Mouse (Mus musculus) gastrocnemius, postnatal 10 days (tissue): ENCODE results near the gene Asb3. TPM values are rescaled to one million over a fixed set of nuclear protein-coding genes. Genes with fewer than 3 reads are reported as not detected.

Experiments
- DNase-seq: peaks from one replicate; pipeline ENCODE4 v3.0.0; 2021; ENCODE audit warnings: mixed read lengths
- long read RNA-seq, 2 experiments: library from polyadenylated mRNA; stranded (forward); transcript quantifications; one replicate each; pipeline ENCODE4 v2.0.0; 2021
- total RNA-seq, 2 experiments: library from RNA; stranded (reverse); gene quantifications; 2 replicates each; pipeline ENCODE4 v1.2.3; 2021

The Asb3 gene
- 1 to 10 TPM; 7.6 to 8.5 TPM for total RNA-seq
- long read RNA-seq, experiment 1, transcript Asb3-201 (10 exons, 3,228 nt): major isoform, 12 of 15 reads
- long read RNA-seq, experiment 1, partial matches to known transcripts: 1 of 15 reads
- long read RNA-seq, experiment 1, other reads (novel, unspliced or antisense): 2 of 15 reads
- long read RNA-seq, experiment 2, transcript Asb3-201 (10 exons, 3,228 nt): major isoform, 11 of 14 reads
- long read RNA-seq, experiment 2, partial matches to known transcripts: 0 of 14 reads
- long read RNA-seq, experiment 2, other reads (novel, unspliced or antisense): 3 of 14 reads

GRCm38 (mm10) chr11:30885171-30885871 is at the start of gene Asb3, which contains the start of gene Gpr75:
Gene Asb3 (plus strand): TSS chr11:30885416.
Gene Gpr75 (plus strand): TSS chr11:30885358.
- peak; percentile 63 for DNase-seq

GRCm38 (mm10) chr11:30838793-30839192 is 46.4 kb upstream of the Asb3 start:
- DNase-seq: no peak

- DNase-seq: no peak
Measured at GRCm38 (mm10) chr11:30844355-30844754, 40.9 kb upstream of the Asb3 start.

GRCm38 (mm10) chr11:30872425-30872824 is 12.8 kb upstream of the Asb3 start:
- no peak for DNase-seq

GRCm38 (mm10) chr11:30888153-30888552 is 2.9 kb downstream of the Asb3 start:
- DNase-seq: no peak

- no peak for DNase-seq
Measured at GRCm38 (mm10) chr11:30896201-30896600, 11.0 kb downstream of the Asb3 start.

- DNase-seq: no peak
Measured at GRCm38 (mm10) chr11:30899312-30899711, 14.1 kb downstream of the Asb3 start.

- DNase-seq: no peak
Measured at GRCm38 (mm10) chr11:30912311-30912710, 27.1 kb downstream of the Asb3 start.

GRCm38 (mm10) chr11:30920641-30921040 is 35.4 kb downstream of the Asb3 start:
- DNase-seq: no peak

- DNase-seq: no peak
Measured at GRCm38 (mm10) chr11:30923283-30923682, 38.1 kb downstream of the Asb3 start.

GRCm38 (mm10) chr11:30928079-30928478 is 42.9 kb downstream of the Asb3 start:
- no peak for DNase-seq

- no peak for DNase-seq
Measured at GRCm38 (mm10) chr11:30928498-30928897, 43.3 kb downstream of the Asb3 start.

GRCm38 (mm10) chr11:30943522-30943921 is 58.3 kb downstream of the Asb3 start:
- DNase-seq: no peak

- DNase-seq: no peak
Measured at GRCm38 (mm10) chr11:30952829-30953228, 67.6 kb downstream of the Asb3 start.

GRCm38 (mm10) chr11:30953469-30954154 is 68.4 kb downstream of the Asb3 start:
- peak; percentile 40 for DNase-seq

GRCm38 (mm10) chr11:30954279-30954725 is 69.1 kb downstream of the Asb3 start, which contains the start of gene Erlec1:
Gene Erlec1 (minus strand): TSS chr11:30954335.
- DNase-seq: peak; percentile 83

GRCm38 (mm10) chr11:30985237-30985636 is 100.0 kb downstream of the Asb3 start:
- no peak for DNase-seq

GRCm38 (mm10) chr11:30985877-30986624 is 100.8 kb downstream of the Asb3 start, which contains the start of gene Chac2:
Gene Chac2 (minus strand): TSS chr11:30986350.
- DNase-seq: peak; percentile 93

GRCm38 (mm10) chr11:30986625-30987017 is 101.4 kb downstream of the Asb3 start:
- no peak for DNase-seq

- DNase-seq: no peak
Measured at GRCm38 (mm10) chr11:30996670-30997069, 111.5 kb downstream of the Asb3 start.

- DNase-seq: no peak
Measured at GRCm38 (mm10) chr11:30998199-30998598, 113.0 kb downstream of the Asb3 start.

GRCm38 (mm10) chr11:30998704-30999103 is 113.5 kb downstream of the Asb3 start:
- no peak for DNase-seq
